Mouse (Mus musculus) neural tube, embryonic 14.5 days (tissue): ENCODE data around the gene Ldhal6b. TPM values are rescaled to one million over a fixed set of nuclear protein-coding genes. Genes with fewer than 3 reads are reported as not detected.

Experiments used
- ATAC-seq: fragments of 200-750 bp; cut with Nextera tagmentation; 2 replicates; pipeline ENCODE4 v1.8.0; 2017; ENCODE audit warnings: low read depth, mild to moderate bottlenecking, moderate TSS enrichment, moderate library complexity
- H3K27ac ChIP-seq: fragments of 300-500 bp; sonication (generic); 2 replicates; pipeline ENCODE4 v1.5.1; 2014; ENCODE audit warnings: low read depth, mild to moderate bottlenecking, control low read depth, low read length, moderate library complexity, mixed read lengths
- H3K27me3 ChIP-seq: fragments of 300-500 bp; sonication (generic); 2 replicates; pipeline ENCODE4 v1.6.1; 2014; ENCODE audit warnings: low read length; ENCODE audit not compliant: control insufficient read depth, insufficient read depth
- H3K36me3 ChIP-seq: fragments of 300-500 bp; sonication (generic); 2 replicates; pipeline ENCODE4 v1.6.1; 2014; ENCODE audit warnings: low read length, mixed read lengths; ENCODE audit not compliant: control insufficient read depth, insufficient read depth
- H3K4me1 ChIP-seq: fragments of 300-500 bp; sonication (generic); 2 replicates; pipeline ENCODE4 v1.6.1; 2014; ENCODE audit warnings: low read length; ENCODE audit not compliant: control insufficient read depth, insufficient read depth
- H3K4me2 ChIP-seq: fragments of 300-500 bp; sonication (generic); 2 replicates; pipeline ENCODE4 v1.6.1; 2014; ENCODE audit warnings: mild to moderate bottlenecking, low read depth, low read length, control low read depth
- H3K4me3 ChIP-seq: fragments of 300-500 bp; sonication (generic); 2 replicates; pipeline ENCODE4 v1.5.1; 2014; ENCODE audit warnings: low read depth, low read length, control low read depth, mixed read lengths
- H3K9ac ChIP-seq: fragments of 300-500 bp; sonication (generic); replicated peaks from 2 replicates; pipeline ENCODE4 v1.6.1; 2014; ENCODE audit warnings: low read depth, mild to moderate bottlenecking, control low read depth, low read length, mixed read lengths
- H3K9me3 ChIP-seq: fragments of 300-500 bp; sonication (generic); 2 replicates; pipeline ENCODE4 v1.6.1; 2016; ENCODE audit warnings: low read length; ENCODE audit not compliant: control insufficient read depth
- WGBS: fragments of 180-500 bp; shearing (Covaris S2); extraction: QIAGEN DNeasy Blood & Tissue Kit; methylation state at CpG from one replicate; pipeline ENCODE4 v1.1.7; 2014; 5-methylcytosine and 5-hydroxymethylcytosine counted together
- polyA plus RNA-seq: library from polyadenylated mRNA; unstranded; fragments of >200 nt; fragmentation: Nextera tagmentation; extraction: Ambion mirVana; gene quantifications from 2 replicates; pipeline ENCODE4 v1.2.1, GENCODE M21; 2014

Gene Ldhal6b
- polyA plus RNA-seq, 1 experiment from 2014 or later: 0.13 TPM

DNA sequence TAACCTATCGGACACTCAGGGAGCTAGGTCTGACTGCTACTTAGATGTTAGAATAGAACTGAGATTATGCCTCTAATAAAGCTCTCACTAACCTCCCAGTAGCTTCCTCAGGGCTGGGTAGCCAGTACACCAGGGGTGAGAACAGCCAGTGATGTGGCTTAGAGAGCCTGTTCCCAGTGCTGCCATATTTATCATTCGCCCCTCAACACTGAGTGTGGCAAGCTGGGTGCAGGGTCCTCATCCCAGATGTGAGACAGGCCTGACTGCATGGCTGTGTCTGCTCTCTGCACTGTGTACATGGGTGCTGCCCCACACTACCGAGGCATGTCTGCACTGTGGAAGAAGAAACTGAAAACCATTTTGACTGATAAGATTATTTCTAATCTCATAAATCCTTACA lies 4.5 kb downstream of the Ldhal6b start:
- H3K4me2 ChIP-seq: no peak overlapping the region
- H3K27me3 ChIP-seq: no peaks in the 10 kb centered on the region
- no peaks in the 10 kb centered on the region for H3K36me3 ChIP-seq
- 87% methylated on average over 3 of the region's 3 CpGs for WGBS
- no peak overlapping the region for H3K9ac ChIP-seq
- no peaks in the 10 kb centered on the region for H3K4me1 ChIP-seq
- no peak overlapping the region for H3K27ac ChIP-seq
- no peaks in the 10 kb centered on the region for H3K9me3 ChIP-seq
- H3K4me3 ChIP-seq: no peak overlapping the region
- ATAC-seq: no peak

DNA sequence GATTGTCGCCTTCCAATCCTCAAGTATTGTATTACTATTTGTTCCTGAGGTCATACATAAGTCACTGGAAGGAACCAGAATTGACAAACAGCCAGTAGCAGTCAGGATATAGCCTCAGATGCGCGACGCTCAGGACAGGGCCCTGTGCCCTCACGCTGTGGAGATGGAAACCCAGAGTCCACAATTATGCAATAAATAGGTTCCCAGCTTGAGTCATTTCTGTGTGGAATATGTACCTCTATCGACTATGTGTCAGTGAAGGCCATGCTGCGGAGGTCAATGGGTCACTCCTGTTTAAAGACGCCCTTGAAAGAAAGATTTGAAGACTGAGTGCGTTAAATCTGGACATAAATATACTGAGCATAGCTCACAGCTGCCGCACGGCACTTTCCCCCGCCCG lies 5.2 kb downstream of the Ldhal6b start:
- no peaks in the 10 kb centered on the region for H3K27me3 ChIP-seq
- no peak overlapping the region for H3K4me2 ChIP-seq
- 82% methylated on average over 13 of the region's 13 CpGs for WGBS
- H3K36me3 ChIP-seq: no peaks in the 10 kb centered on the region
- no peak overlapping the region for H3K4me3 ChIP-seq
- H3K9ac ChIP-seq: no peak overlapping the region
- no peaks in the 10 kb centered on the region for H3K4me1 ChIP-seq
- H3K27ac ChIP-seq: no peak overlapping the region
- no peak for ATAC-seq
- H3K9me3 ChIP-seq: no peaks in the 10 kb centered on the region

DNA sequence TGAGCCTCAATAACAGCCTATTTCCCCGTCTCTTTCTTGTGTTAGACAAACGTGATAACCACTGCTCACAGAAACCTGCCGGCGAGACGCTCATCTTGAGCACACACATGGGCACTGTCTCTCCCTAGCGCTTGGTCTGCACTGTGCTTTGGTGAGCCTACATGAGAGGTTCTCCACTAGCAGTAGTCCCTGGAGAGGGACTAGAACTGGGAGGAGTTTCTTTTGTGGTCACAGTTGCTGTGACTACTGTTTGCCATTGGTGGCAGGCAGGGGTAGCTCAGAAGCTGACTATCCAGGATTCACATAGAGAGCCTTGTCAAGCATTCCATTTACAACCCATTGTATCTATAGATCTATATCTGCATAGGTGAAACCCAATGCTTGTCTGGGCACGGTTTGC lies 5.8 kb downstream of the Ldhal6b start:
- no peak overlapping the region for H3K4me3 ChIP-seq
- no peaks in the 10 kb centered on the region for H3K4me1 ChIP-seq
- no peaks in the 10 kb centered on the region for H3K9me3 ChIP-seq
- H3K27me3 ChIP-seq: no peaks in the 10 kb centered on the region
- H3K27ac ChIP-seq: no peak overlapping the region
- no peak for ATAC-seq
- 90% methylated on average over 7 of the region's 7 CpGs for WGBS
- H3K9ac ChIP-seq: no peak overlapping the region
- H3K36me3 ChIP-seq: no peaks in the 10 kb centered on the region
- H3K4me2 ChIP-seq: no peak overlapping the region

DNA sequence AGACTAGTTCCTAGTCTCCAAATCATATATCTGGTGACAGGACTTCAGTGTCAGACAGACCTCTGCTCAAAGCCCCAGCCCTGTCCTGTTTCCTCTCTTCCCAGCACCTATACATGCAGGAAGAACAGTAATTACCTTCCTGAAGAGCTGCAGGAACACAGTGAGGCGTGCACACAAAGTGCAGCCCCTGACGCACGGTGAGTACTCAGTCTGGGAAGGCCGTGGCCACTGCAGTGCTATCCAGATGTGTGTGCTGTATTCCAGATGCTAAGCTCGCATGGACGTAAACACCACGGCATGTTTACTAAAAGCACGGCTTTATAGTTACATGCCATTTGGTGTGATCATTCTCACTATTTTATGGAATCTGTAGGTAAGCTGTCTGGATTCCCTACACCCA lies 6.3 kb downstream of the Ldhal6b start:
- no peak overlapping the region for H3K9ac ChIP-seq
- 96% methylated on average over 8 of the region's 8 CpGs for WGBS
- ATAC-seq: no peak
- H3K4me2 ChIP-seq: no peak overlapping the region
- no peak overlapping the region for H3K4me3 ChIP-seq
- H3K9me3 ChIP-seq: no peaks in the 10 kb centered on the region
- H3K4me1 ChIP-seq: no peaks in the 10 kb centered on the region
- no peaks in the 10 kb centered on the region for H3K36me3 ChIP-seq
- H3K27me3 ChIP-seq: no peaks in the 10 kb centered on the region
- H3K27ac ChIP-seq: no peak overlapping the region

DNA sequence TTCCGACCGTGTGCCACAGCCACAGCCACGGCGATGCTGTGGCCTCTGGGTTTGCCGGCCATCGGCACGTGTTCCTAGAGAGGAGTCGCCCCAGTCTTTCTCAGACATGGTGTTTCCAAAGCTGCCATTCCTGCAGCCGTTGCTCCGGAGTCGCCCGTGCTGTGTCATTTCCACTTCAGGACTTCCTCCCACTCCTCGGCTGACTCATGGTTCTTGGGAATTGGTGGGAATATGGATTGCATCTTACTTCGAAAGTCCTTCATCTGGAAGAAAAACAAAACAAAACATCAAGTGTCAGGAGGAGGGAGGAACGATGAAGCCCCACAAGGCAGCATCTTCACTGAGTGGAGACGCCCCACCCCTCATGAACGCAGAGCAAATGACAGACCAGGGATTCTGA lies 7.4 kb downstream of the Ldhal6b start:
- WGBS: 92% methylated on average over 17 of the region's 17 CpGs
- no peak for ATAC-seq
- Histone ChIP-seq H3K27me3 (no peaks in the 10 kb centered on the region), H3K9me3 (no peaks in the 10 kb centered on the region), H3K36me3 (no peaks in the 10 kb centered on the region), H3K27ac (no peak overlapping the region), H3K4me3 (no peak overlapping the region), H3K4me2 (no peak overlapping the region), H3K9ac (no peak overlapping the region), H3K4me1 (no peaks in the 10 kb centered on the region)

DNA sequence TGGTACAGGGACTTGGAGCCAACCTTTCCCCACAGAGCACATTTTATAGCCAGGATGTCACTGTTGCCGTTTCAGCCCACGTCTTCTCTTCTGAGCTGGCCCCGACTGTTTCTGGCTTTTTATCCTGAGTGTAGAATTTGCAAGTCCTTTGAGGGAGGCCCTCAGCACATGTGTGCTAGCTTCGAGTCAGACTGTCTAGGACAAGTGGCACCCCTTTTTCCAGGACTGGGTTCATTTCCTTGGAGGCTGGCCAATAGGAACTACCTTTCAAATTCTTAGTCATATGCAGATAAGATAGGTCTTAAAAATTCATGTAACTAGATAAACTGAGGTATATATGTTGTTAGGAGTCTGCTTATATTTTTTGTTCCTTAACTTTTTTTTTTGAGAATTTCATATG lies 8.2 kb downstream of the Ldhal6b start:
- Histone ChIP-seq H3K4me1 (no peaks in the 10 kb centered on the region), H3K27me3 (no peaks in the 10 kb centered on the region), H3K9me3 (no peaks in the 10 kb centered on the region), H3K27ac (no peak overlapping the region), H3K4me3 (no peak overlapping the region), H3K4me2 (no peak overlapping the region), H3K36me3 (no peaks in the 10 kb centered on the region), H3K9ac (no peak overlapping the region)
- ATAC-seq: no peak
- 82% methylated on average over 4 of the region's 4 CpGs for WGBS

DNA sequence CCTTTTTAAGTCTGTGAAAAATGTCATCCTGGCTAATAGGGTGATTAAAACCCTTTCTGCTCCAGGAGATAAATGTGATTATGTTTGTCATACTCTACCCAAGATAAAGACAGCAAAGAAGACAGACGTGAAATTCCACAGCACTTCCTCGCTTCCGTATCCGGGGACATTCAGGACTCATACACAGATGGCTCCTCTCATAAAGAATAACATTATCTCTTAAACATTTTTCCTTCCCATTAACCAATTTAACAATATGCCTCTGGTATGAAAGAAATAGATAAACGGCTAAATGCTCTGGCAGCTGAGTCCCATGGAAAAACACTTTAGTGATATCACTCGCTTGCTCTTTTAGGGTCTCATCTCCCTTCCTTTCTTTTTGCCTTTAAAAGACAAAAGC lies 11.5 kb downstream of the Ldhal6b start:
- no peak for ATAC-seq
- WGBS: 58% methylated on average over 6 of the region's 6 CpGs
- Histone ChIP-seq H3K36me3 (no peaks in the 10 kb centered on the region), H3K9me3 (no peaks in the 10 kb centered on the region), H3K4me3 (no peak overlapping the region), H3K27me3 (peaks cover 3% of the 10 kb centered on the region; the same call in 1 of the 2 replicates), H3K27ac (no peak overlapping the region), H3K4me2 (no peak overlapping the region), H3K9ac (no peak overlapping the region), H3K4me1 (no peaks in the 10 kb centered on the region)

DNA sequence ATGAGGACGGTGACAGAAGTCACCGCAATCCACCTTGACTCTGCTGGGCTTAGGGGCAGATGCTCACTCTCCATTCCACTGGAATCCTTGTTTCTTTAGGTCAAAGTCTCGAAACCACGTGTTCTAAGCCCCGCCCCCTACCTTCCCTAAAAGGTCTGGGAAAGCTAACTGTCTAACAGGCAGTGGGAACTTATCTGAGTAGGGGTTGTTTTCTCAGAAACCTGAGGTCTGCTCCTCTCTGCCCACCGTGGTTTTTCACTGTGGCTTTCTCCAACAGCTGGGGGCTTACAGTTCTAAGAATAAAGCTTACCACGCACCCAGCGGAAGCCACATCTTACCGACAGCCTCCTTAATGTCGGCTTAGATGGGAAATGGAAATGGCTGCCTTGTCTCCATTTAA lies 12.0 kb downstream of the Ldhal6b start:
- no peak overlapping the region for H3K4me3 ChIP-seq
- H3K9ac ChIP-seq: no peak overlapping the region
- H3K27me3 ChIP-seq: peaks cover 3% of the 10 kb centered on the region; the same call in 1 of the 2 replicates
- H3K4me2 ChIP-seq: no peak overlapping the region
- no peaks in the 10 kb centered on the region for H3K4me1 ChIP-seq
- ATAC-seq: no peak
- H3K36me3 ChIP-seq: no peaks in the 10 kb centered on the region
- H3K27ac ChIP-seq: no peak overlapping the region
- 47% methylated on average over 10 of the region's 10 CpGs for WGBS
- no peaks in the 10 kb centered on the region for H3K9me3 ChIP-seq

DNA sequence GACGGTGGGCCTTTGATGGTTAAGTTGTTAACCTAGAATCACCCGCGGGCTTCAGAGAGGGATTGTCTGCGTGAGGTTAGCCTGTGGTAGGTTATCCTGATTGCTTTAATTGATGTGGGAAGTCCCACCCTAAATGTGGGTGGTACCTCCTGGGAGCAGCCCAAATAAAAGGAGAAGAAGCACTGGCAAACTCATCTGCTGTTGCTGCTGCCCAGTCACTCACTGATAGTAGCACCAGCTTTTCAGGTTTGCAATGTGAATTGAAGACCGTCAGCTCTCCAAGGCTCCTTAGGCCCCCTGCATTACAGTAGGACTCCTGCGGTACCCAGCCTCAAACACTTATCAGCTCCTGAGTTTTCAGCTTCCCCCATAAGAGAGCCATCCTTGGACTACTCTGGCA lies 14.7 kb downstream of the Ldhal6b start:
- Histone ChIP-seq H3K4me1 (no peaks in the 10 kb centered on the region), H3K4me3 (no peak overlapping the region), H3K9me3 (no peaks in the 10 kb centered on the region), H3K9ac (no peak overlapping the region), H3K4me2 (no peak overlapping the region), H3K27ac (no peak overlapping the region), H3K27me3 (peaks cover 3% of the 10 kb centered on the region; the same call in 1 of the 2 replicates), H3K36me3 (no peaks in the 10 kb centered on the region)
- WGBS: 76% methylated on average over 6 of the region's 6 CpGs
- ATAC-seq: no peak

DNA sequence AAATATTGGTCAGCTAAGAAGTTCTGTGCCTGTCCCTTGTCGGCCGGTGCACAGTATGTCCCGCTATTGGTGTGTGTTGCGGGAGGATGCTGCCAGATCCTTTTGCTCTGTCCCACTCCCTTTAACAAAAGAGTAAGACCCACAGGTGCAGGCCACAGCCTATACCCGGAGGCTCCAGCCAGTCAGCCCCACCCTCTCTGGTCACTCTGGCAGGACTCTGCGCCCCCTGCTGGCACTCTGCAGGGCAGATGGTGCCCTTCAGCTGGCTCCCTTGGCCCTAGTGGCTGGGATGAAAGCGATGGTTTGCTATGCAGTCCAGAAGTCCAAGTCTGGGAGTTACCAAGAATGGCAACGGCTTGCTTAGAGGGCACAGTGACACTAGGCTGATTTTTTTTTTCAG lies 15.9 kb downstream of the Ldhal6b start:
- Histone ChIP-seq H3K27ac (no peak overlapping the region), H3K9ac (no peak overlapping the region), H3K4me1 (0 out of 2 replicates have a peak, but pooled peaks cover 1% of the 10 kb centered on the region), H3K4me2 (no peak overlapping the region), H3K27me3 (peaks cover 3% of the 10 kb centered on the region; the same call in 1 of the 2 replicates), H3K9me3 (no peaks in the 10 kb centered on the region), H3K36me3 (no peaks in the 10 kb centered on the region), H3K4me3 (no peak overlapping the region)
- peak; percentile 76; the same call in 1 of the 2 replicates for ATAC-seq
- 27% methylated on average over 8 of the region's 8 CpGs for WGBS
